Mouse (Mus musculus) urinary bladder, postnatal 25 days (tissue): ENCODE results near the gene Gm11127.
A peak's percentile ranks its signal among the peaks of the same experiment; 100 is the strongest.
"Not testable (repeated sequence)": the region's sequence is repeated elsewhere in the genome, so short reads cannot be mapped to it uniquely, and the experiment has no call there.

ENCODE experiments used
- DNase-seq: peaks from one replicate; pipeline ENCODE4 v3.0.0; 2022; ENCODE audit warnings: low spot score

Gene Gm11127

GRCm38 (mm10) chr17:36058362-36058761 is at the start of gene Gm11127:
Gene Gm11127 (minus strand): TSS chr17:36058371.
- not testable (repeated sequence) for DNase-seq

- DNase-seq: not testable (repeated sequence)
Observed at GRCm38 (mm10) chr17:36102091-36102490, 43.9 kb upstream of the Gm11127 start.

GRCm38 (mm10) chr17:36099603-36100002 is 41.4 kb upstream of the Gm11127 start:
- DNase-seq: not testable (repeated sequence)

- DNase-seq: no peak
Observed at GRCm38 (mm10) chr17:36093936-36094335, 35.8 kb upstream of the Gm11127 start.

GRCm38 (mm10) chr17:36092520-36092919 is 34.3 kb upstream of the Gm11127 start:
- DNase-seq: not testable (repeated sequence)

- DNase-seq: not testable (repeated sequence)
Observed at GRCm38 (mm10) chr17:36091933-36092332, 33.8 kb upstream of the Gm11127 start.

- not testable (repeated sequence) for DNase-seq
Observed at GRCm38 (mm10) chr17:36085976-36086375, 27.8 kb upstream of the Gm11127 start.

GRCm38 (mm10) chr17:36083870-36084451 is 25.8 kb upstream of the Gm11127 start:
- no peak for DNase-seq

- DNase-seq: peak; percentile 24
Observed at GRCm38 (mm10) chr17:36083266-36083869, 25.2 kb upstream of the Gm11127 start.

- not testable (repeated sequence) for DNase-seq
Observed at GRCm38 (mm10) chr17:36082519-36083232, 24.5 kb upstream of the Gm11127 start.

- DNase-seq: not testable (repeated sequence)
Observed at GRCm38 (mm10) chr17:36081901-36082300, 23.7 kb upstream of the Gm11127 start.

GRCm38 (mm10) chr17:36060829-36061228 is 2.7 kb upstream of the Gm11127 start:
- DNase-seq: peak; percentile 92

- DNase-seq: not testable (repeated sequence)
Observed at GRCm38 (mm10) chr17:36057927-36058326, 244 bp downstream of the Gm11127 start.

- no peak for DNase-seq
Observed at GRCm38 (mm10) chr17:36043286-36043685, 14.9 kb downstream of the Gm11127 start.

- peak; percentile 44 for DNase-seq
Observed at GRCm38 (mm10) chr17:36042610-36043169, 15.5 kb downstream of the Gm11127 start, which contains the start of the genes H2-T22 and Gm6034. Gene H2-T22 (minus strand): TSS chr17:36042747. Gene Gm6034 (plus strand): TSS chr17:36042961.

- not testable (repeated sequence) for DNase-seq
Observed at GRCm38 (mm10) chr17:36042055-36042454, 16.1 kb downstream of the Gm11127 start.

GRCm38 (mm10) chr17:36040604-36041003 is 17.6 kb downstream of the Gm11127 start:
- DNase-seq: not testable (repeated sequence)

- not testable (repeated sequence) for DNase-seq
Observed at GRCm38 (mm10) chr17:36036126-36036525, 22.0 kb downstream of the Gm11127 start.

- DNase-seq: peak; percentile 45
Observed at GRCm38 (mm10) chr17:36035010-36035638, 23.0 kb downstream of the Gm11127 start.

- DNase-seq: not testable (repeated sequence)
Observed at GRCm38 (mm10) chr17:36034524-36034923, 23.6 kb downstream of the Gm11127 start.

GRCm38 (mm10) chr17:36032351-36032875 is 25.8 kb downstream of the Gm11127 start, which contains the start of gene H2-T23:
Gene H2-T23 (minus strand): TSS chr17:36032855.
- DNase-seq: peak; percentile 41
